Mouse (Mus musculus): ENCODE data around the gene Csde1.

Gene Csde1

GRCm38 (mm10) chr3:103058207-103059157 is 38.3 kb downstream of the Csde1 start, which contains the start of gene Nras:
Gene Nras (plus strand): TSS chr3:103058285.
- 2% methylated on average over 46 of the region's 46 CpGs for WGBS

GRCm38 (mm10) chr3:103066927-103067326 is 46.7 kb downstream of the Csde1 start:
- WGBS, result 85% methylated on average over 8 of the region's 8 CpGs

- WGBS, result 93% methylated on average over 6 of the region's 6 CpGs
These were observed 48.7 kb downstream of the Csde1 start for GRCm38 (mm10) chr3:103068971-103069370.

- 70% methylated on average over 5 of the region's 5 CpGs for whole genome bisulfite sequencing
These were observed 53.5 kb downstream of the Csde1 start, which contains the start of gene Ampd1 for GRCm38 (mm10) chr3:103073771-103074170. Gene Ampd1 (plus strand): TSS chr3:103074014.

GRCm38 (mm10) chr3:103075871-103076270 is 55.6 kb downstream of the Csde1 start:
- 72% methylated on average over 9 of the region's 9 CpGs for WGBS

GRCm38 (mm10) chr3:103076476-103076875 is 56.2 kb downstream of the Csde1 start:
- WGBS, result 90% methylated on average over 9 of the region's 9 CpGs

GRCm38 (mm10) chr3:103079301-103079700 is 59.1 kb downstream of the Csde1 start:
- WGBS, result 62% methylated on average over 9 of the region's 9 CpGs

GRCm38 (mm10) chr3:103081051-103081450 is 60.8 kb downstream of the Csde1 start:
- WGBS, result 50% methylated on average over 11 of the region's 11 CpGs

- WGBS, result 77% methylated on average over 17 of the region's 17 CpGs
These were observed 61.7 kb downstream of the Csde1 start for GRCm38 (mm10) chr3:103081861-103082453.

- 67% methylated on average over 5 of the region's 5 CpGs for WGBS
These were observed 62.5 kb downstream of the Csde1 start for GRCm38 (mm10) chr3:103082761-103083160.

- WGBS, result 87% methylated on average over 3 of the region's 3 CpGs
These were observed 65.8 kb downstream of the Csde1 start for GRCm38 (mm10) chr3:103085986-103086385.

GRCm38 (mm10) chr3:103091753-103092152 is 71.5 kb downstream of the Csde1 start:
- WGBS, result 100% methylated on average over 2 of the region's 2 CpGs

- WGBS, result 81% methylated on average over 23 of the region's 23 CpGs
These were observed 78.4 kb downstream of the Csde1 start for GRCm38 (mm10) chr3:103098662-103099061.

GRCm38 (mm10) chr3:103099667-103100066 is 79.4 kb downstream of the Csde1 start:
- WGBS, result 87% methylated on average over 6 of the region's 6 CpGs

- WGBS, result 56% methylated on average over 2 of the region's 2 CpGs
These were observed 80.5 kb downstream of the Csde1 start for GRCm38 (mm10) chr3:103100735-103101134.

- WGBS, result 44% methylated on average over 5 of the region's 5 CpGs
These were observed 81.0 kb downstream of the Csde1 start for GRCm38 (mm10) chr3:103101194-103101593.

- WGBS, result under 1% methylated on average over 14 of the region's 14 CpGs
These were observed 81.7 kb downstream of the Csde1 start for GRCm38 (mm10) chr3:103101909-103102308.

GRCm38 (mm10) chr3:103102454-103103390 is 82.5 kb downstream of the Csde1 start, which contains the start of gene Dennd2c:
Gene Dennd2c (plus strand): TSS chr3:103102604.
- WGBS, result 2% methylated on average over 72 of the region's 72 CpGs
